Mouse (Mus musculus) kidney, adult 9 months (tissue): ENCODE data around the gene Otud1.

Experiments used
- DNase-seq: peaks from one replicate; pipeline ENCODE4 v3.0.0; 2022

Gene Otud1

DNA sequence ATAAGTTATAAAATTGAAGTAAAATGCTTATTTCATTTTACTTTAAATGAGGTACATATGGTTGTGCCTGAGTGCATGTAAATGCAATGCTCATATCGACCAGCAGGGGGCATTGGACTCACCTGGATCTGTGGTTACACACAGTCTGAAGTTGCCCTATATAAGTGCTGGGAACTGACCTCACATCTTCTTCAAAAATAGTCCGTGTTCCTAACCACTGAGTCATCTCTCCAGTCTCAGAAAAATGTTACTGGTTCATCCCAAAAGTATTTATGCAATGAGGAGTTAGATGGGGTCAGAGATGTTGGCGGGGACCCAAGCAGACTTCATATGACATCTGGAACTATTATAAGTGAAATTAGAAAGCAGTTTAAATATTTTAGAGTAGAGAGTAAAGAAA, 25.4 kb downstream of the Otud1 start:
- peak; percentile 34 for DNase-seq

DNA sequence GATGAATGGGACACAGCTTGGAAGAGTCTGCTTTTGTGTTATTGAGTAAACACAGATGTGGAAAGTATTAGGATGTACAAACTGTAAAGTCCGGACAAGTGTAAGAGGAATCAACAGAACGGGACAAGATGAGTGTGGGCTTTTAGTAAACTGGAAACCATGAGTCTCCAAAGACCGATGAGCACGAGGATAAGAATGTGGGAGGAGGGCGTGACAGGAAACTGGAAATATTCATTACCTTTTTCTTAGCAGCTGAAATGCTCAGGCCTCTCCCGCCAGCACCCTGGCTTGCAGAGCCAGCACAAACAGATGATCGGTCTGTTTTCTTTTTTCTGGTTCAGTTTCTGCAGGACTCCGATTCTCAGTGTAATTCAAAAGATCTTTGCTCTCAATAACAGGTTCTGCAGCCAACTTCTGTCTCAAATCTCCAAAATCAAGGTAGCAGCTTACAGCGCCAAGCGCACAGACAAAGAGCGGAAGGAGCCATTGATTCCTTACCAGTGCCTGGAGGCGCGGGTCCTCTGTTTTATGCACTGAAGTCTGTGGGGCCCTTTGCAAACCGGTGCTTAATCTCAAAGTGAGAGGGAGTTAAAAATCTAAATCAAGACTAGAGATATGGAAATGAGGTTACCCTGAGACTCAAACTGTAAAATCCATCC, 28.1 kb downstream of the Otud1 start:
- DNase-seq = no peak

GRCm38 (mm10) chr2:19690094-19690493, 32.5 kb downstream of the Otud1 start:
- no peak for DNase-seq

DNA sequence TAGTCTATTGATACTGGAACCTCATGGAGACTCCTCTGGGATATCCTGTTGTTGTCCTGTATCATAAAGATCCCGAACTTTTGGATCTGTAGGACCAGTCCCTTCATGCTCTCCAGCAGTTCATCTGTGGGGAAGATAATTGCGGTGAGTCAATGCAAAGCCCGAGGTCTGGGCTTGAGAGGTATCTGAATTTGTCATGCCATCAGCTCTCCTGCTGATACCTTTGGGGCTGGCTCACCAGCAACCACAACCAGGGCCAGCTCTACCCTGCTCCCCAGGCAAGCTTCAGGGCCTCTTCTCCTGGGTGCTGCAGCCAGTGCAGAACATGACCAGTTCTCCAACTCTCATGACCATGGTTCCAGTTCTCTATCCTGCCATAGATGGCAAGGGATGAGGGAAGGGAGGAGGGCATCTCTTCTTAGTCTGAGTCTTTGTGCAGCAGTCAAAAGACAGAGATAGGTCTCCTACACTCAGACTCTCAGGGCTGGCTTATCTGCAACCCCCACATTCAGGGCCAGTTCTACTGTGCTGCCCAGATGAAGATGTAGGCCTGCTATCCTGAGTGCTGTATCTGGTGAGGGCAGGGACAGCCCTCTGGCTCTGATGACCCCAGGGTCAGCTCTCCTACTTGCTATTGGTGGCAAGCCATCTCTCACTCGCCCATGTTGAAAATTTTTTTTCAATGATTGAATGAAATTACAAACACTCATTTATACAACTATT, 42.2 kb downstream of the Otud1 start:
- DNase-seq = no peak

DNA sequence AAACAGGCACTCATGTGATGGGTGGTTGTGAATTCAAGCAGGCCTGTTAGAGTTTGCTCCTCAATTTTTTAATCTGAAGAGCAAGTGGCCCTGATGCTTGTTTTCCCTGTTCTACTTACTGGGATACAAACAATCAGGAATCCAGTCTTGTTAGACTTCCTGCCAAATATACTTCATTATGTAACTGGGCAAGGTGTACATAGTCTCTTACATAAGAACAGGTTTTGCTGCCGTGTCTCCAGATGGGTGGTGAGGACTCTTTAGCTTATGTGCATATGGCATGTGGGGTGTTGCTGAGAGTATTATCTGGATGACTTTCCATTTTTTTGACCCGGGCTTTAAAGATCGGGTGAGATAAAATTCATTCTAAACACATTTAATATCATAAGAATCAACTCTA, 43.8 kb downstream of the Otud1 start:
- peak; percentile 27 for DNase-seq

DNA sequence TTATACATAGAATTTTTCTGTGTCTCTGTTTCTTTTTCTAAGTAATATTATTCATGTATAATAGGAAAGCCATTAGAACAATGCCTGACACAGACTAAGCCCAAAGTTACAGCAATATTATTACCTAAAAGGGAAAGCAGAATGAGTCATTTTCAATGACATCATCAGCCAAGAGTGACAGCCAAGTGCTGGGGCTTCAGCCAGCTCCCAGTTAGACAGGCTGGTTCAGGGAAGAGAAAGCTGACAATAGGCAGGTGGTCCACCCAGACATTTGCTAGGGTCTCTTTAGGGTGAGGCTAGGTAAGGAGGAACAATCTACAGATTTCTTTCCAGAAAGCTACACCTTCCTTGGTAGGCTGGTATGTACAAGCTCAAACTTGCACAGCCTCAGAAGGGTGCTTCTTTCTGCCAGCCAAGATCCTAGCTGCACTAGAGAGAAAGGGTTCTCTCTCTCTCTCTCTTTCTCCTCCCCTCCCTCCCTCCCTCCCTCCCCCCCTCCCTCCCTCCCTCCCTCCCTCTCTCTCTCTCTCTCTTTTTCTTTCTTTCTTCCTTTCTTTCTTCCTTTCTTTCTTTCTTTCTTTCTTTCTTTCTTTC, 45.6 kb downstream of the Otud1 start:
- no peak for DNase-seq

- DNase-seq = peak; percentile 11
These were observed 46.1 kb downstream of the Otud1 start for GRCm38 (mm10) chr2:19703670-19704069.

DNA sequence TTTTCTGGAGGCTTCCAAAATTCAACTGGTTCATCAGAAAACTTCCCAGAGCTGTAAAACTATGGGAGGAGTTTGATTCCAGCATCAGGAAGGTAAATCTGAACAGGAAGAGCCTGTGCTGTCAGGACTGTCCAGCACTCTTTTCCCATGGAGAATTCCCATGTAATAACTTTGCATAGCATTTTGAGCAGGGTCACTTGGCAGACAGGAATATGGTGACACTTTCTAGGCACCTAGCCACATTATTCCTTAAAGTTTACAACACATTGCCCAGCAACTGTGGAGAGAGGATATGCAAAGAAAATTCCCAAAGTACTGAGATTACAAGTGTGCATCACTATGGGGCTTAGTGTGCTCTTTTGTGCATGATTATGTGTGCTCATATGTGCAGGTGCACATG, 46.7 kb downstream of the Otud1 start:
- DNase-seq = no peak

GRCm38 (mm10) chr2:19706886-19707285, 49.3 kb downstream of the Otud1 start:
- DNase-seq = no peak
